Mouse (Mus musculus) embryonic facial prominence, embryonic 11.5 days (tissue): Measurements from ENCODE around the gene Clec2g. TPM values are rescaled to one million over a fixed set of nuclear protein-coding genes. Genes with fewer than 3 reads are reported as not detected.
"Not testable (repeated sequence)": the region's sequence is repeated elsewhere in the genome, so short reads cannot be mapped to it uniquely, and the experiment has no call there.

ENCODE experiments used
- ATAC-seq: fragments of 200-750 bp; cut with Nextera tagmentation; replicated peaks from 2 replicates; pipeline ENCODE4 v1.8.0; 2017; ENCODE audit warnings: low read depth; ENCODE audit not compliant: insufficient number of reproducible peaks, low FRiP score, low TSS enrichment
- DNase-seq: peaks from one replicate; pipeline ENCODE4 v3.0.0-alpha.2; 2015; ENCODE audit warnings: low spot score
- H3K27ac ChIP-seq: fragments of 300-500 bp; sonication (generic); replicated peaks from 2 replicates; pipeline ENCODE4 v1.5.1; 2014; ENCODE audit warnings: mild to moderate bottlenecking, low read depth, low read length, control low read depth
- H3K27me3 ChIP-seq: fragments of 300-500 bp; sonication (generic); 2 replicates; pipeline ENCODE4 v1.6.1; 2014; ENCODE audit warnings: mild to moderate bottlenecking, low read length, moderate library complexity, mixed read lengths; ENCODE audit not compliant: control insufficient read depth, insufficient read depth
- H3K36me3 ChIP-seq: fragments of 300-500 bp; sonication (generic); replicated peaks from 2 replicates; pipeline ENCODE4 v1.6.1; 2014; ENCODE audit warnings: low read depth, mild to moderate bottlenecking, low read length, moderate library complexity, mixed read lengths; ENCODE audit not compliant: control insufficient read depth, insufficient read depth
- H3K4me1 ChIP-seq: fragments of 300-500 bp; sonication (generic); 2 replicates; pipeline ENCODE4 v1.6.1; 2014; ENCODE audit warnings: low read length, mixed read lengths; ENCODE audit not compliant: control insufficient read depth, insufficient read depth
- H3K4me2 ChIP-seq: fragments of 300-500 bp; sonication (generic); 2 replicates; pipeline ENCODE4 v1.6.1; 2014; ENCODE audit warnings: low read depth, mild to moderate bottlenecking, control low read depth, low read length, moderate library complexity
- H3K4me3 ChIP-seq: fragments of 300-500 bp; sonication (generic); 2 replicates; pipeline ENCODE4 v1.5.1; 2014; ENCODE audit warnings: low read depth, low read length, control low read depth
- H3K9ac ChIP-seq: fragments of 300-500 bp; sonication (generic); replicated peaks from 2 replicates; pipeline ENCODE4 v1.6.1; 2014; ENCODE audit warnings: mild to moderate bottlenecking, control low read depth, low read length
- H3K9me3 ChIP-seq: fragments of 300-500 bp; sonication (generic); replicated peaks from 2 replicates; pipeline ENCODE4 v1.6.1; 2016; ENCODE audit warnings: mild to moderate bottlenecking, low read length, inconsistent platforms, mixed read lengths; ENCODE audit not compliant: control insufficient read depth
- WGBS: fragments of 180-500 bp; shearing (Covaris S2); extraction: QIAGEN DNeasy Blood & Tissue Kit; methylation state at CpG from one replicate; pipeline ENCODE4 v1.1.7; 2014; 5-methylcytosine and 5-hydroxymethylcytosine counted together
- polyA plus RNA-seq: library from polyadenylated mRNA; unstranded; fragments of >200 nt; fragmentation: Nextera tagmentation; extraction: Ambion mirVana; gene quantifications from 2 replicates; pipeline ENCODE4 v1.2.1, GENCODE M21; 2014

Clec2g gene
- polyA plus RNA-seq, 1 experiment from 2014 or later = not detected

- H3K27ac ChIP-seq = no peak overlapping the region
- ATAC-seq (no peak), DNase-seq (no peak)
- no peaks in the 10 kb centered on the region for H3K27me3 ChIP-seq
- H3K4me1 ChIP-seq = no peaks in the 10 kb centered on the region
- H3K4me3 ChIP-seq = no peak overlapping the region
- no peak overlapping the region for H3K9ac ChIP-seq
- H3K4me2 ChIP-seq = no peak overlapping the region
- no peaks in the 10 kb centered on the region for H3K36me3 ChIP-seq
- H3K9me3 ChIP-seq = no peaks in the 10 kb centered on the region
These were observed 30.3 kb downstream of the Clec2g start for GRCm38 (mm10) chr6:128964519-128964918.

- H3K4me1 ChIP-seq = no peaks in the 10 kb centered on the region
- ATAC-seq (no peak), DNase-seq (no peak)
- no peaks in the 10 kb centered on the region for H3K27me3 ChIP-seq
- no peaks in the 10 kb centered on the region for H3K36me3 ChIP-seq
- no peaks in the 10 kb centered on the region for H3K9me3 ChIP-seq
- no peak overlapping the region for H3K9ac ChIP-seq
- no peak overlapping the region for H3K27ac ChIP-seq
- H3K4me2 ChIP-seq = no peak overlapping the region
- no peak overlapping the region for H3K4me3 ChIP-seq
These were observed 34.3 kb downstream of the Clec2g start for GRCm38 (mm10) chr6:128968463-128968862.

DNA sequence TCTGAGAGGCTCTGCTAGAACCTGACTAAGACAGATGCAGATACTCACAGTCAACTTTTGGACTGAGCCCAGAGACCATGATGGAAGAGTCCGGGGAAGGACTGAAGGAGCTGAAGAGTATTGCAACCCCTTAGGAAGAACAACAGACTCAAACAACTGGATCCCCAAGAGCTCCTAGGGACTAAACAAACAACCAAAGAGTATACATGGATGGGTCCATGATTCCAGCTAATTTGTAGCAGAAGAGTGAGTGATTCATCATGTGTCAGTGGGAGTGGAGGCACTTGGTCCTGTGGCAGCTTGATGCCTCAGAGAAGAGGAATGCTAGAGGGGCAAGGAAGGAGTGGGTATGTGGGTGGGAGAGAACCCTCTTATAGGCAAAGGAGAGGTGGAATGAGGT, 35.6 kb downstream of the Clec2g start:
- ATAC-seq = no peak
- H3K4me2 ChIP-seq = no peak overlapping the region
- H3K9me3 ChIP-seq = no peaks in the 10 kb centered on the region
- no peak overlapping the region for H3K27ac ChIP-seq
- H3K27me3 ChIP-seq = no peaks in the 10 kb centered on the region
- no peaks in the 10 kb centered on the region for H3K4me1 ChIP-seq
- 93% methylated on average over 1 of the region's 1 CpGs for WGBS
- H3K36me3 ChIP-seq = no peaks in the 10 kb centered on the region
- H3K9ac ChIP-seq = no peak overlapping the region
- no peak for DNase-seq
- no peak overlapping the region for H3K4me3 ChIP-seq

GRCm38 (mm10) chr6:128970508-128971393, 36.6 kb downstream of the Clec2g start:
- not testable (repeated sequence) for H3K36me3 ChIP-seq, H3K27ac ChIP-seq, H3K27me3 ChIP-seq, H3K4me1 ChIP-seq, H3K4me2 ChIP-seq, H3K9ac ChIP-seq, ATAC-seq, H3K4me3 ChIP-seq, DNase-seq, H3K9me3 ChIP-seq
- 96% methylated on average over 20 of the region's 20 CpGs for WGBS

DNA sequence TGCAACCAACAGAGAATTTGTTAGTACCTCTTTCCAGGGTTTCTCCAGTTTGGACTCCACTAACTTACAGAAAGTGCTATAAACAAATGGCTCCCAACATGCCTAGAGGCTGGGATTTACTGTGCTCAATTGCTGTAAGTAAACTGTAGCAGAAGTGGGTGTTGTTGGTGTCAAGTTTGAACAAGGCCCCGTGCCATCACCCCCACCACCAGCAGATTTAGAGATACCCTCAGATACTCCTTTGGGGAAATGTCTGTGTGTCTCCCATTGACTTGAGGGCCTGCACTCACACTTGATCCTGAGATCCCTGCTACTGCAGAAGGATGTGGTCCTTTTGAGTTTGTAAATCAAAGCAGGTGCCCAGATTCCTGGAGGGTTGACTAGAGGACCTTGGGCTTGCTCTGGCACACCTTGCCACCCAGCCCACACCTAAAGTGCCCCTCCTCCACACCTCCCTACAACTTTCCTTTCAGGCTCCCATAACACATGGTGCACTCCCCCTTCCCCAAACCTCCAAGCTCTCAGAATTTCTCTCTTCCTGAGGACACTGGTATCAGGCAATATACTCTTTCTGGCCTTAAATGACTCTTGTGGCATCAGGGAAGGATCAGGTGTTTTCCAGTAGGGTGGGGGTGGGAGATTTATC, 37.3 kb downstream of the Clec2g start:
- no peak for DNase-seq
- 80% methylated on average over 1 of the region's 1 CpGs for whole genome bisulfite sequencing
- Histone ChIP-seq H3K36me3 (no peaks in the 10 kb centered on the region), H3K4me1 (no peaks in the 10 kb centered on the region), H3K27me3 (no peaks in the 10 kb centered on the region), H3K4me2 (no peak overlapping the region), H3K27ac (no peak overlapping the region), H3K9ac (no peak overlapping the region), H3K9me3 (no peaks in the 10 kb centered on the region), H3K4me3 (no peak overlapping the region)
- ATAC-seq = no peak

GRCm38 (mm10) chr6:128972156-128972555, 38.0 kb downstream of the Clec2g start:
- ATAC-seq (no peak), DNase-seq (no peak)
- Histone ChIP-seq H3K27ac (no peak overlapping the region), H3K4me2 (no peak overlapping the region), H3K27me3 (no peaks in the 10 kb centered on the region), H3K4me3 (no peak overlapping the region), H3K4me1 (no peaks in the 10 kb centered on the region), H3K9me3 (no peaks in the 10 kb centered on the region), H3K36me3 (no peaks in the 10 kb centered on the region), H3K9ac (no peak overlapping the region)
- 76% methylated on average over 2 of the region's 2 CpGs for WGBS

GRCm38 (mm10) chr6:128972687-128973438, 38.7 kb downstream of the Clec2g start:
- 85% methylated on average over 5 of the region's 5 CpGs for WGBS

GRCm38 (mm10) chr6:128973439-128973697, 39.2 kb downstream of the Clec2g start:
- Histone ChIP-seq H3K4me3 (no peak overlapping the region), H3K36me3 (no peaks in the 10 kb centered on the region), H3K9me3 (no peaks in the 10 kb centered on the region), H3K4me2 (no peak overlapping the region), H3K4me1 (no peaks in the 10 kb centered on the region), H3K27ac (no peak overlapping the region), H3K9ac (no peak overlapping the region), H3K27me3 (no peaks in the 10 kb centered on the region)
- DNase-seq (no peak), ATAC-seq (no peak)
- 92% methylated on average over 3 of the region's 3 CpGs for WGBS

More at GRCm38 (mm10) chr6:128972687-128973438, 38.7 kb downstream of the Clec2g start:
- Histone ChIP-seq H3K4me1 (no peaks in the 10 kb centered on the region), H3K9ac (no peak overlapping the region), H3K4me2 (no peak overlapping the region), H3K9me3 (no peaks in the 10 kb centered on the region), H3K4me3 (no peak overlapping the region), H3K27ac (no peak overlapping the region), H3K36me3 (no peaks in the 10 kb centered on the region), H3K27me3 (no peaks in the 10 kb centered on the region)
- no peak for DNase-seq
- no peak for ATAC-seq
